In the genomic region with DNA sequence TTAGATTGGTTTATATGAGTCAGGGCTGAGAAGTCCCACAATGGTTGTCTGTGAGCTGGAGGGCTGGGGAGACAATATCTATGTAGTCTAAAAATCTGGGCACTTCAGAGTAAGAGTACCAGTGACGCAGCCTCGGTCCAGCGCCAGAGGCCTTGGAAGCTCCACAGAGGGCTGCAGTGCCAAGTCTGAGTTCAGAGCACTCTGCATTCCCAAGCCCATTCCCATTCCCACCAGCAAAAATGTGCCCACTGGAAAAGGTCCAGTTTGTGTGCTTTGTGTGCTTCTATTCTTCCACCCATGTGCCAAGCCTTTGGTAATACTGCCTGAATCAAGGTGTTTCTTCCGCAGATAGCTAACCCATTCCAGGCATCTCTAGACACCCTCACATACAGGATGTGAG, we compare ENCODE assay signal across 15 mouse cellular contexts. TPM values are rescaled to one million over a fixed set of nuclear protein-coding genes. Genes with fewer than 3 reads are reported as not detected.
DNase-seq lines count a peak whose midpoint lies in the region; ATAC-seq and TF ChIP-seq lines count a peak whose summit lies in the region.
"Had no signal": no experiment of that assay in that cellular context is flagged by ENCODE, and none has a peak within 500 bp of the region (broad histone marks: within the 10 kb centered on the region; RNA-seq: fewer than 3 reads in every experiment).

No protein-coding gene starts in this region.

- H3K27ac ChIP-seq in forebrain, postnatal 0 days (ENCODE audit: low read depth, low read length): no peak overlapping the region
- H3K27ac ChIP-seq in forebrain, embryonic 11.5 days (ENCODE audit: low read depth, low read length): no peak overlapping the region
- no peak overlapping the region for H3K27ac ChIP-seq in hindbrain, embryonic 16.5 days (ENCODE audit: low read depth, low read length)
- no peak overlapping the region for H3K27ac ChIP-seq in hindbrain, embryonic 10.5 days
- H3K27ac ChIP-seq: embryonic facial prominence, embryonic 13.5 days; liver, embryonic 13.5 days; macrophage; midbrain, embryonic 13.5 days had no signal

- DNase-seq in forebrain, postnatal 0 days: peak; percentile 47
- DNase-seq in forebrain, embryonic 11.5 days (ENCODE audit: low spot score): no peak
- no peak for DNase-seq in hindbrain, embryonic 10.5 days (ENCODE audit: low spot score)
- peak; percentile 23 for DNase-seq in right cerebral cortex, adult 18-20 months
- DNase-seq in right cerebral cortex, postnatal 36 days (ENCODE audit: low spot score in 2 of 2): no peak
- peak; percentile 24 to 76 for DNase-seq in layer of hippocampus, postnatal 14 days (ENCODE audit: low spot score in 2 of 2)
- no peak for DNase-seq in retina, embryonic 14.5 days (ENCODE audit: low spot score)
- DNase-seq: kidney, adult 9 months; liver, embryonic 13.5 days had no signal

- no peaks in the 10 kb centered on the region for H3K36me3 ChIP-seq in forebrain, postnatal 0 days (ENCODE audit: insufficient read depth)
- no peaks in the 10 kb centered on the region for H3K36me3 ChIP-seq in forebrain, embryonic 11.5 days (ENCODE audit: control insufficient read depth, insufficient read depth, low read length)
- H3K36me3 ChIP-seq in hindbrain, embryonic 16.5 days (ENCODE audit: control insufficient read depth, insufficient read depth, low read length): no peaks in the 10 kb centered on the region
- H3K36me3 ChIP-seq in hindbrain, embryonic 10.5 days: peaks cover 11% of the 10 kb centered on the region; the same call in 1 of the 2 replicates
- H3K36me3 ChIP-seq: midbrain, embryonic 13.5 days had no signal

- WGBS in forebrain, postnatal 0 days: 51% methylated on average over 4 of the region's 4 CpGs
- WGBS in forebrain, embryonic 11.5 days: 99% methylated on average over 4 of the region's 4 CpGs
- 83% methylated on average over 4 of the region's 4 CpGs for WGBS in hindbrain, embryonic 16.5 days
- WGBS in hindbrain, embryonic 10.5 days: 97% methylated on average over 4 of the region's 4 CpGs

- H3K27me3 ChIP-seq in forebrain, postnatal 0 days (ENCODE audit: insufficient read depth, low read length): no peaks in the 10 kb centered on the region
- H3K27me3 ChIP-seq in forebrain, embryonic 11.5 days (ENCODE audit: control insufficient read depth, insufficient read depth, low read length): no peaks in the 10 kb centered on the region
- no peaks in the 10 kb centered on the region for H3K27me3 ChIP-seq in hindbrain, embryonic 16.5 days (replicated peaks; ENCODE audit: control insufficient read depth, insufficient read depth, low read length)
- H3K27me3 ChIP-seq in hindbrain, embryonic 10.5 days (ENCODE audit: insufficient read depth, poor library complexity, severe bottlenecking): no peaks in the 10 kb centered on the region
- H3K27me3 ChIP-seq: embryonic facial prominence, embryonic 13.5 days; liver, embryonic 13.5 days; midbrain, embryonic 13.5 days had no signal

- no peak overlapping the region for H3K4me2 ChIP-seq in forebrain, postnatal 0 days (ENCODE audit: low read depth)
- no peak overlapping the region for H3K4me2 ChIP-seq in forebrain, embryonic 11.5 days (ENCODE audit: low read depth, low read length, severe bottlenecking)
- no peak overlapping the region for H3K4me2 ChIP-seq in hindbrain, embryonic 16.5 days (ENCODE audit: low read length)
- H3K4me2 ChIP-seq: embryonic facial prominence, embryonic 13.5 days; liver, embryonic 13.5 days; midbrain, embryonic 13.5 days had no signal

- no peak for TF ChIP-seq CTCF in forebrain, postnatal 0 days (IDR thresholded peaks at IDR 0.05; ENCODE audit: low read depth)

- H3K9ac ChIP-seq in forebrain, postnatal 0 days: no peak overlapping the region
- H3K9ac ChIP-seq in forebrain, embryonic 11.5 days (ENCODE audit: low read length): no peak overlapping the region
- H3K9ac ChIP-seq in hindbrain, embryonic 16.5 days (ENCODE audit: low read depth, low read length): no peak overlapping the region
- H3K9ac ChIP-seq: embryonic facial prominence, embryonic 13.5 days; liver, embryonic 13.5 days; midbrain, embryonic 13.5 days had no signal

- no peak overlapping the region for H3K4me3 ChIP-seq in forebrain, postnatal 0 days (ENCODE audit: low read depth, low read length)
- H3K4me3 ChIP-seq in forebrain, embryonic 11.5 days (ENCODE audit: low read depth, low read length): no peak overlapping the region
- no peak overlapping the region for H3K4me3 ChIP-seq in hindbrain, embryonic 16.5 days (ENCODE audit: low read length)
- no peak overlapping the region for H3K4me3 ChIP-seq in hindbrain, embryonic 10.5 days
- H3K4me3 ChIP-seq: embryonic facial prominence, embryonic 13.5 days; liver, embryonic 13.5 days; midbrain, embryonic 13.5 days had no signal

- H3K4me1 ChIP-seq in forebrain, postnatal 0 days (ENCODE audit: insufficient read depth): peaks cover 20% of the 10 kb centered on the region
- no peaks in the 10 kb centered on the region for H3K4me1 ChIP-seq in forebrain, embryonic 11.5 days (replicated peaks; ENCODE audit: control insufficient read depth, insufficient read depth, low read length)
- H3K4me1 ChIP-seq in hindbrain, embryonic 16.5 days (ENCODE audit: control insufficient read depth, insufficient read depth, low read depth, low read length): peaks cover 13% of the 10 kb centered on the region
- H3K4me1 ChIP-seq in hindbrain, embryonic 10.5 days (replicated peaks): peaks cover 4% of the 10 kb centered on the region; the same call in 1 of the 2 replicates

- H3K9me3 ChIP-seq in forebrain, postnatal 0 days (ENCODE audit: low read length): no peaks in the 10 kb centered on the region
- no peaks in the 10 kb centered on the region for H3K9me3 ChIP-seq in forebrain, embryonic 11.5 days (ENCODE audit: control insufficient read depth, low read length)
- H3K9me3 ChIP-seq in hindbrain, embryonic 16.5 days (ENCODE audit: control insufficient read depth, low read length): no peaks in the 10 kb centered on the region
- no peaks in the 10 kb centered on the region for H3K9me3 ChIP-seq in hindbrain, embryonic 10.5 days
- H3K9me3 ChIP-seq: embryonic facial prominence, embryonic 13.5 days; liver, embryonic 13.5 days; midbrain, embryonic 13.5 days had no signal

- peak; percentile 20; the same call in 1 of the 2 replicates for ATAC-seq in forebrain, postnatal 0 days
- no peak for ATAC-seq in forebrain, embryonic 11.5 days (replicated peaks; ENCODE audit: low FRiP score)
- 0 out of 2 replicates have a peak, but pooled peaks have one; percentile 7 for ATAC-seq in hindbrain, embryonic 16.5 days
- ATAC-seq: activated CD4-positive, CD25-positive, alpha-beta regulatory T cell, adult 4 months; CD4-positive, CD25-positive, alpha-beta regulatory T cell, adult 4 months; midbrain, embryonic 13.5 days had no signal

RNA-seq across cellular contexts. Expression of gene Clasp1, which starts 49.0 kb away (rescaled TPM):
- total RNA-seq in forebrain, postnatal 0 days (2014; rRNA removed): 134 and 168 TPM in 2 replicates
- polyA plus RNA-seq in forebrain, postnatal 0 days (2015; fragmentation: Nextera tagmentation; extraction: Ambion mirVana): 36.8 and 67.3 TPM in 2 replicates
- 123 and 136 TPM in 2 replicates for polyA plus RNA-seq in forebrain, embryonic 11.5 days (2014; fragmentation: Nextera tagmentation; extraction: Ambion mirVana)
- 84.0 and 96.5 TPM in 2 replicates for polyA plus RNA-seq in hindbrain, embryonic 16.5 days (2015; fragmentation: Nextera tagmentation; extraction: Ambion mirVana)
- polyA plus RNA-seq in hindbrain, embryonic 10.5 days (2016; fragmentation: Nextera tagmentation; extraction: Ambion mirVana): 95.3 and 97.6 TPM in 2 replicates
- 100 to 1,000 TPM; 129 to 133 TPM for total RNA-seq in layer of hippocampus, postnatal 14 days (2021)

Comparison
In these comparisons a context has a peak if more than half of its experiments do, and no peak if none do; other contexts are left out.
1. DNase-seq: peak in forebrain, postnatal 0 days (single experiment), right cerebral cortex, adult 18-20 months (single experiment) and layer of hippocampus, postnatal 14 days (2 of 2); none in forebrain, embryonic 11.5 days (single experiment), hindbrain, embryonic 10.5 days (single experiment), right cerebral cortex, postnatal 36 days (0 of 2) and retina, embryonic 14.5 days (single experiment).